Mouse (Mus musculus) T-cell, adult 66 days (primary cell): ENCODE measurements around the gene Abtb1. TPM values are rescaled to one million over a fixed set of nuclear protein-coding genes. Genes with fewer than 3 reads are reported as not detected.

ENCODE experiments used
- total RNA-seq, 2 experiments: library from RNA; stranded (reverse); gene quantifications; 3 replicates in 1 of 2; 4 replicates in 1 of 2; pipeline ENCODE4 v1.2.4; 2023

The Abtb1 gene
- total RNA-seq: 10 to 100 TPM; 44.5 to 48.1 TPM

GRCm38 (mm10) chr6:88841781-88842689, at the start of gene Abtb1:
Gene Abtb1 (minus strand): TSS chr6:88841984.

GRCm38 (mm10) chr6:88874868-88875508, 33.2 kb upstream of the Abtb1 start, which contains the start of gene Podxl2:
Gene Podxl2 (minus strand): TSS chr6:88875044.

Other genes with a start within 250 kb of the Abtb1 start
- not detected for gene Kbtbd12, start 204.0 kb downstream of the Abtb1 start, total RNA-seq
- 1 to 10 TPM in 1 of 2 experiments, under 1 TPM in 1; 0.65 to 1.5 TPM for gene Mgll, start 117.6 kb downstream of the Abtb1 start, total RNA-seq
- not detected for gene Podxl2, start 33.1 kb upstream of the Abtb1 start, total RNA-seq
- gene Mcm2, start 56.8 kb upstream of the Abtb1 start, total RNA-seq: 10 to 100 TPM; 56.1 to 62.8 TPM
- gene Tpra1, start 60.3 kb upstream of the Abtb1 start, total RNA-seq: 100 to 1,000 TPM in 1 of 2 experiments, 10 to 100 TPM in 1; 87.5 to 112 TPM